Mouse (Mus musculus): Measurements from ENCODE around the gene Arhgef18. TPM values are rescaled to one million over a fixed set of nuclear protein-coding genes. Genes with fewer than 3 reads are reported as not detected.

The Arhgef18 gene
- polyA plus RNA-seq, 1 experiment from 2014 or later, result 9.3 TPM

GRCm38 (mm10) chr8:3463248-3463647, 70.4 kb downstream of the Arhgef18 start:
- 90% methylated on average over 2 of the region's 2 CpGs for WGBS
- no peaks in the 10 kb centered on the region for H3K9me3 ChIP-seq (replicated peaks)
- H3K27ac ChIP-seq (replicated peaks), result no peak overlapping the region
- no peak overlapping the region for H3K4me3 ChIP-seq (replicated peaks)
- H3K36me3 ChIP-seq, result peaks cover 14% of the 10 kb centered on the region; the same call in 1 of the 2 replicates
- H3K27me3 ChIP-seq, result no peaks in the 10 kb centered on the region
- no peak for ATAC-seq (ENCODE audit: insufficient number of reproducible peaks, low FRiP score, low TSS enrichment, low read depth)
- no peak overlapping the region for H3K4me2 ChIP-seq (replicated peaks)
- peaks cover 9% of the 10 kb centered on the region for H3K4me1 ChIP-seq
- H3K9ac ChIP-seq, result no peak overlapping the region

DNA sequence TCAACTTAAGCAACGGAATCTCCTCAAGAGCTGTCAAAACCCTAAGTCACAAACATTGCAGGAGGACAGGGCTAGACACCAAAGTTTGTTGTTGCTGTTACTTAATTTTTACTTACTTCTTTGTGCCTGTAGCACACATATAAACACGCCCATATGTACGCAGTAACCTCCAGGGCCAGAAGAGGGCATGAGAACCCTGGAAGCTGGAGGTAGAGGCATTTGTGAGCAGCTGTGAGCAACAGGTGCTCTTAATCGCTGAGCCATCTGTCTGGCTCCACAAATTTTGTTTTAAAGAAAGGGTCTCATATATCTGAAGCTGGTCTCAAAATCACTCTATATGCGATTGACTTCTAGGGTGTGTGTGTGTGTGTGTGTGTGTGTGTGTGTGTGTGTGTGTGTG, 71.5 kb downstream of the Arhgef18 start:
- Histone ChIP-seq H3K9ac (no peak overlapping the region), H3K27me3 (no peaks in the 10 kb centered on the region), H3K9me3 (replicated peaks) (no peaks in the 10 kb centered on the region), H3K36me3 (0 out of 2 replicates have a peak, but pooled peaks cover 3% of the 10 kb centered on the region), H3K4me2 (replicated peaks) (no peak overlapping the region), H3K4me3 (replicated peaks) (no peak overlapping the region), H3K27ac (replicated peaks) (no peak overlapping the region), H3K4me1 (peaks cover 9% of the 10 kb centered on the region)
- 42% methylated on average over 5 of the region's 5 CpGs for WGBS
- peak; percentile 52 for ATAC-seq (ENCODE audit: insufficient number of reproducible peaks, low FRiP score, low TSS enrichment, low read depth)

- 6% methylated on average over 32 of the region's 32 CpGs for WGBS
- Histone ChIP-seq H3K36me3 (no peaks in the 10 kb centered on the region), H3K4me2 (replicated peaks) (peak within 1 kb of the TSS; percentile 59), H3K4me3 (replicated peaks) (peak within 1 kb of the TSS; percentile 46), H3K27ac (replicated peaks) (peak within 1 kb of the TSS; percentile 76), H3K9ac (peak within 1 kb of the TSS; percentile 47), H3K9me3 (replicated peaks) (no peaks in the 10 kb centered on the region), H3K4me1 (peaks cover 9% of the 10 kb centered on the region), H3K27me3 (no peaks in the 10 kb centered on the region)
- ATAC-seq (ENCODE audit: insufficient number of reproducible peaks, low FRiP score, low TSS enrichment, low read depth), result peak; percentile 93
Observed at GRCm38 (mm10) chr8:3467006-3467885, 74.4 kb downstream of the Arhgef18 start, which contains the start of gene Pex11g. Pex11g (minus strand) TSS chr8:3467680.

DNA sequence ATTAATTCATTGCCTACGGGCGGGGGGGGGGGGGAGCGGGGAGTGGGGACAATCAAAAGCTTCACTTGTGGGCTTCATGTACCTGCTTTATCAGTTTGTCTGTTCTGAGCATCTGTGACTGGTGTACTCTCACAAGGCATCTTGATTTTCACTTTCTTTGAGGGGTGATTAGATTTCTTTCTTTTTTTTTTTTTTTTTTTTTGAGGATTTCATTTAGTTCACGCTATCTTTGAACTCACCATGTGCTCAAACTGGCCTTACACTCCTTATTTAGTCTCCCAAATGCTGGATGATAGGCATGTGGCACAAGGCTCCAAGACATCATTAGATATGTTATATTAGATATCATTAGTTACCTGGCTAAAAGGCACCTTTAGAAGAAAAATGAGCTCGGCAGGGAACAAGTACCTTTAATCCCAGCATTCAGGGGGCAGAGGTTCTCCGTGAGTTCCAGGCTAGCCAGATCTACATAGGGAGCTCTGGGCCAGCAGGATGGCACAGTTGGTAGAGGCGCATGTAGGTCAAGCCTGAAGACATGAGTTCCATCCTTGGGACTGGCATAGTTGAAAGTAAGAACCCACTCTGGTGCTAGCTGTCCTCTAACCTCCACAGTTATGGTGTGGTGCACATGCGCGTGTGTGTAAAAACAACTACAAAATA, 75.2 kb downstream of the Arhgef18 start:
- no peaks in the 10 kb centered on the region for H3K36me3 ChIP-seq
- H3K9me3 ChIP-seq (replicated peaks), result no peaks in the 10 kb centered on the region
- 50% methylated on average over 9 of the region's 9 CpGs for WGBS
- H3K27ac ChIP-seq (replicated peaks), result peak overlapping the region; percentile 76
- H3K4me3 ChIP-seq (replicated peaks), result peak overlapping the region; percentile 46
- ATAC-seq (ENCODE audit: insufficient number of reproducible peaks, low FRiP score, low TSS enrichment, low read depth), result no peak
- peaks cover 9% of the 10 kb centered on the region for H3K4me1 ChIP-seq
- H3K9ac ChIP-seq, result peak overlapping the region; percentile 47
- H3K4me2 ChIP-seq (replicated peaks), result peak overlapping the region; percentile 59
- H3K27me3 ChIP-seq, result no peaks in the 10 kb centered on the region

- 94% methylated on average over 1 of the region's 1 CpGs for WGBS
- Histone ChIP-seq H3K27ac (replicated peaks) (no peak overlapping the region), H3K4me1 (peaks cover 9% of the 10 kb centered on the region), H3K36me3 (no peaks in the 10 kb centered on the region), H3K4me2 (replicated peaks) (no peak overlapping the region), H3K27me3 (no peaks in the 10 kb centered on the region), H3K4me3 (replicated peaks) (no peak overlapping the region), H3K9me3 (replicated peaks) (no peaks in the 10 kb centered on the region), H3K9ac (no peak overlapping the region)
- ATAC-seq (ENCODE audit: insufficient number of reproducible peaks, low FRiP score, low TSS enrichment, low read depth), result no peak
Observed at GRCm38 (mm10) chr8:3468838-3469237, 76.0 kb downstream of the Arhgef18 start.

DNA sequence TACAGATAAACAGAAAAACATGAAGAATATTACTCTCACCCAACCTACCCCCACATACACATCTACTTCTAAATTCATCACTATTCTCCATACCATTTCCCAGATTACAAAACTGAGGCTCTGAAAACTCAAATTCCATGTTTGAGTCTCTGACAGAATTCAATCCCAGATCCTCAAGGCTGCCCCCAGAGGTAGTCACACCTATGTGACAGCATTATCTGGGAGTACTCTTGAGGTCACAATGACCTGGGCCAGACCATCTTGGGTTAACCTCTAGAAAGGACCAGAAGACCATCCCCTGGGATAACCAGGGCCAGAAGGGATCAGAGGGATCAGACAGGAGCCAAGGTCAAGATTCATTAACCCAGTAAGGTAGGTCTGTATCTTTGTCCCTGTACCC, 77.8 kb downstream of the Arhgef18 start, which contains the start of gene Tex45:
Gene Tex45, plus strand, starts transcription at position 301 of the 400 bp plus-strand sequence.
- Histone ChIP-seq H3K27me3 (peaks cover 2% of the 10 kb centered on the region; the same call in 1 of the 2 replicates), H3K4me1 (peaks cover 9% of the 10 kb centered on the region), H3K4me2 (replicated peaks) (no peak within 1 kb of the TSS), H3K9me3 (replicated peaks) (no peaks in the 10 kb centered on the region), H3K36me3 (no peaks in the 10 kb centered on the region), H3K9ac (no peak within 1 kb of the TSS), H3K27ac (replicated peaks) (no peak within 1 kb of the TSS), H3K4me3 (replicated peaks) (no peak within 1 kb of the TSS)
- ATAC-seq (ENCODE audit: insufficient number of reproducible peaks, low FRiP score, low TSS enrichment, low read depth), result no peak

- Histone ChIP-seq H3K27me3 (peaks cover 9% of the 10 kb centered on the region), H3K9me3 (replicated peaks) (no peaks in the 10 kb centered on the region), H3K4me3 (replicated peaks) (peak overlapping the region; percentile 34), H3K9ac (no peak overlapping the region), H3K27ac (replicated peaks) (no peak overlapping the region), H3K4me2 (replicated peaks) (peak overlapping the region; percentile 52), H3K36me3 (no peaks in the 10 kb centered on the region), H3K4me1 (peaks cover 6% of the 10 kb centered on the region; the same call in 1 of the 2 replicates)
- ATAC-seq (ENCODE audit: insufficient number of reproducible peaks, low FRiP score, low TSS enrichment, low read depth), result 0 out of 2 replicates have a peak, but pooled peaks have one; percentile 39
- WGBS, result 18% methylated on average over 37 of the region's 37 CpGs
Observed at GRCm38 (mm10) chr8:3475715-3476429, 83.1 kb downstream of the Arhgef18 start.

GRCm38 (mm10) chr8:3480221-3480785, 87.5 kb downstream of the Arhgef18 start:
- Histone ChIP-seq H3K4me2 (replicated peaks) (no peak overlapping the region), H3K27me3 (peaks cover 9% of the 10 kb centered on the region), H3K27ac (replicated peaks) (no peak overlapping the region), H3K36me3 (no peaks in the 10 kb centered on the region), H3K9ac (no peak overlapping the region), H3K4me1 (peaks cover 6% of the 10 kb centered on the region; the same call in 1 of the 2 replicates), H3K4me3 (replicated peaks) (no peak overlapping the region), H3K9me3 (replicated peaks) (no peaks in the 10 kb centered on the region)
- no peak for ATAC-seq (ENCODE audit: insufficient number of reproducible peaks, low FRiP score, low TSS enrichment, low read depth)
- 61% methylated on average over 4 of the region's 4 CpGs for whole genome bisulfite sequencing

GRCm38 (mm10) chr8:3481605-3482004, 88.8 kb downstream of the Arhgef18 start:
- H3K36me3 ChIP-seq, result no peaks in the 10 kb centered on the region
- H3K9me3 ChIP-seq (replicated peaks), result no peaks in the 10 kb centered on the region
- 52% methylated on average over 5 of the region's 5 CpGs for WGBS
- H3K27me3 ChIP-seq, result no peaks in the 10 kb centered on the region
- no peak overlapping the region for H3K27ac ChIP-seq (replicated peaks)
- H3K4me2 ChIP-seq (replicated peaks), result no peak overlapping the region
- no peaks in the 10 kb centered on the region for H3K4me1 ChIP-seq
- no peak overlapping the region for H3K9ac ChIP-seq
- H3K4me3 ChIP-seq (replicated peaks), result no peak overlapping the region
- no peak for ATAC-seq (ENCODE audit: insufficient number of reproducible peaks, low FRiP score, low TSS enrichment, low read depth)

- H3K4me2 ChIP-seq (replicated peaks), result no peak overlapping the region
- H3K27ac ChIP-seq (replicated peaks), result no peak overlapping the region
- H3K4me1 ChIP-seq, result no peaks in the 10 kb centered on the region
- H3K4me3 ChIP-seq (replicated peaks), result no peak overlapping the region
- no peak for ATAC-seq (ENCODE audit: insufficient number of reproducible peaks, low FRiP score, low TSS enrichment, low read depth)
- no peaks in the 10 kb centered on the region for H3K36me3 ChIP-seq
- H3K9ac ChIP-seq, result no peak overlapping the region
- WGBS, result 85% methylated on average over 22 of the region's 22 CpGs
- H3K9me3 ChIP-seq (replicated peaks), result no peaks in the 10 kb centered on the region
- no peaks in the 10 kb centered on the region for H3K27me3 ChIP-seq
Observed at GRCm38 (mm10) chr8:3482240-3482740, 89.5 kb downstream of the Arhgef18 start.
